Mouse (Mus musculus): ENCODE data around the gene Large2. TPM values are rescaled to one million over a fixed set of nuclear protein-coding genes. Genes with fewer than 3 reads are reported as not detected.

Gene Large2
- total RNA-seq, 2 experiments from 2014 or later = 0.60 to 0.72 TPM

GRCm38 (mm10) chr2:92391116-92391515, 16.4 kb upstream of the Large2 start:
- intact Hi-C loops (cut with DNase I) = no loop called here
- no peak for DNase-seq

- no peak for DNase-seq
- intact Hi-C loops (cut with DNase I) = no loop called here
Observed at GRCm38 (mm10) chr2:92390206-92390930, 15.7 kb upstream of the Large2 start.

GRCm38 (mm10) chr2:92389645-92390044, 15.0 kb upstream of the Large2 start:
- DNase-seq = no peak
- intact Hi-C loops (cut with DNase I) = no loop called here

- DNase-seq = peak; percentile 97
- intact Hi-C loops (cut with DNase I) = no loop called here
Observed at GRCm38 (mm10) chr2:92388891-92389641, 14.4 kb upstream of the Large2 start.

DNA sequence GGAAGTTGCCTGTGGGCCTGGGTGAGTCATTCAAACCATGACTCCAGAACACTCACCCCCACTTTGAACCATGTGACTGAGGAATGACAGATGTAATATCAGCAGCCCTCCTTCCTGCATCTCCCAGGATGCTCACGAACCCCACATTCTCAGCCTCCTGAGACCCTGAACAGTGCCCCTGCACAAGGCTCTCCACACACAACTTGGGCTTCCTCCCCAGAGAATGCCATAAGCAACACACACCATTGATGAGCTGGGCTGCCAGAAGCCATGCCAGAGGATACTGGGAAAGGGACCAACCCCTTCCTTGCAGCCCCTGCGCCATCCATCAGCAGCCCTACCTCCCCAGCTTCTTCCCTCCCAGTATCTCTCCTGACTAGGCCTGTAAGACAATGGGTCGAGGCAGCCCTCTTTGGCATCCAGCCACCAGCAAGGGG, 13.4 kb upstream of the Large2 start:
- peak; percentile 32 for DNase-seq
- intact Hi-C loops (cut with DNase I) = no loop called here

DNA sequence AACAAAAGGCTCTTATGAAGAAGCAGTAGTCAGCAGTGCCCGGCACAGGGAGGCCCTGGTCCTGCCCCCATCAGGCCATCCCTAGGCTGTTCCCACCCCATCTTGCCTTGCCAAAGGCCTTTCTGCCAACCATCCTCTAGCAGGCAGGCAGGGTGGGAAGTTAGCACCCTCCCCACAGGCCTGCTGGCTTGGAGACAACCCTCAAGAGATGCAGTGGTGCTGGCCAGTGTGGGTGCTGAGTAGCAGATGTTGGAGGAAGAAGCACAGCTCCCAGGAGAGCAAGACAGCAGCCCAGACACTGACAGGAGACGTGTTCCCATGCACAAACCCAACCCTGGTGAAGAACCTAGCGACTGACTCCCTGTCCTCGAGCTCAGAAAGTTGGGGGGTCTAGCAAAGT, 13.0 kb upstream of the Large2 start:
- intact Hi-C loops (cut with DNase I) = no loop called here
- DNase-seq = no peak

- DNase-seq = no peak
- intact Hi-C loops (cut with DNase I) = no loop called here
Observed at GRCm38 (mm10) chr2:92386821-92387570, 12.3 kb upstream of the Large2 start.

DNA sequence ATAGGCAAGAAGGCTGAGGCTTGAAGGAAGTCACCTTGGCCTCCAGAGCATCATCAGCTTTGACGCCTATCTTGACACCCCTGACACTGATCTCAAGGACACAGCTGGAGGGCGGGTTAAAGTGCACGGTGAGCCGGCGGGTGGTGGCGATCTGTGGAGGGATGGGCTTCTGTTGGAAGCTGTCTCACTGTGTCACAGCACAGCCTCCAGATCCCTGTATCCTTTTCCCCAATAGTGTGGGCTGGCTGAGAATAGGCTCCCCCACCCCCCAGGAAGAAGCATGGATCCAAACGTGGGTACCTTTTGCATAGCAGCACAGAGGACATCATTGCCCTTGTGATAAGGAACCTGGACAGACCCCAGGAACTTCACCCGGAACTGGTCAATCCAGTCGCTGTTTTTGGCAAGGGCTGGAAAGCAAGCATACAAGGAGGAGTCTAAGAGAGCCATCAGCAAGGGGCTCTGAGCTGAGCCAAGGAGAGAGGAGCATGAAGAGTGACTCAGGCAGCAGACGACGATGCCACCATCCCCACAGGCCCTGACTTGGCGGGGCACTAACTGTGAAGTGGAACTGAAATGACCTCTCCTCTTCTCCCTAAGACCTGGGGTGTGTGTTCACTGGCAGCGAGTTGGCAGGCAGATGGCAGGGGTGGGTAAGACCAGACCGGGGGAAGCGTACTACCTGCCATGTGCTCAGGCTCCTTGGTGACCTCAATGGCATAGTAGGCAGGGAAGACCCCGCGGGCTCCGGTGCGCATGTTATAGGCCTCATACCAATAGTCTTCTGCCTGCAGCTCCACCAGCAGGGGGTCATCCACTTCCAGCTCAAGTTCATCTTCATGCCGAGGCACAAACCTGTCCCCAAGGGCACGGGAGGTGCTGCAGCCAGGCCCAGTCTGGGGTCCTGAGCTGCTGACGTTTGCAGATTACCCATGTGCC, 10.7 kb upstream of the Large2 start:
- intact Hi-C loops (cut with DNase I) = no loop called here
- no peak for DNase-seq

- no peak for DNase-seq
- intact Hi-C loops (cut with DNase I) = no loop called here
Observed at GRCm38 (mm10) chr2:92384101-92384500, 9.4 kb upstream of the Large2 start.

GRCm38 (mm10) chr2:92382759-92383158, 8.1 kb upstream of the Large2 start:
- intact Hi-C loops (cut with DNase I) = no loop called here
- DNase-seq = no peak

DNA sequence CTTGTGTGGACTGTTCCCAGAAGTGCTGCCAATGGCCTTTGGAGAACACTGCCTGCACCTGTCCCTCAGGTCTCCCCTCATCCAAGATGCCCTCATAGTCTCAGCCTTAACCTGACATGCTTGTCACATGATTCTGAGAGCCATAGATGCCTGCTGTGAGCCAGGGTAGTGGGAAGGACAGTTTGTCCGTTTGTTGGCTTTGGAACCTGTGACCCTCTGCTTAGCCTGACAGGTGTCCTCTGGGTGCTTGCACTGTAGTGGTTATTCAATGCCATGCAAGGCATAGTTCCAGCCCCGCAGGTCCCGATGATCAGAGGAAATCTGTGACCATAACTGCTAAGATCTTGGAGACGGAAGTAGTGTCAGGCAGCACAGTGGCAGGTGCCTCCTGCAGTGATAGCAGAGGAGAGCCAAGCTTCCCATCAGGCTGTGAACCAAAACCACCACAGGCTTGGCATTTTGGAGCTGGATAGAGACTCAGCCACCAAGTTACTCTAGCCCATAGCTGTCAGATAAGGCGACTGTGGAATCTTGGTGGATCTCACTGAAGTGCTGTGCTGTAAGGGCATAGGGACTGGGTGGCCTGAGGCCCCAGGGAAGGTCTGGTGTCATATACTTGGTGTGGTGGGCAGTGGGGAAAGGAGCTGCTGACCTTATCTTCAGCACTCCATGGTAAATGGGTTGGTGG, 7.4 kb upstream of the Large2 start, which contains the start of gene 1700029I15Rik:
Gene 1700029I15Rik, plus strand, starts transcription at position 638 of the 688 bp plus-strand sequence.
- intact Hi-C loops (cut with DNase I) = no loop called here
- no peak for DNase-seq

- intact Hi-C loops (cut with DNase I) = no loop called here
Observed at GRCm38 (mm10) chr2:92381161-92381560, 6.5 kb upstream of the Large2 start.

DNA sequence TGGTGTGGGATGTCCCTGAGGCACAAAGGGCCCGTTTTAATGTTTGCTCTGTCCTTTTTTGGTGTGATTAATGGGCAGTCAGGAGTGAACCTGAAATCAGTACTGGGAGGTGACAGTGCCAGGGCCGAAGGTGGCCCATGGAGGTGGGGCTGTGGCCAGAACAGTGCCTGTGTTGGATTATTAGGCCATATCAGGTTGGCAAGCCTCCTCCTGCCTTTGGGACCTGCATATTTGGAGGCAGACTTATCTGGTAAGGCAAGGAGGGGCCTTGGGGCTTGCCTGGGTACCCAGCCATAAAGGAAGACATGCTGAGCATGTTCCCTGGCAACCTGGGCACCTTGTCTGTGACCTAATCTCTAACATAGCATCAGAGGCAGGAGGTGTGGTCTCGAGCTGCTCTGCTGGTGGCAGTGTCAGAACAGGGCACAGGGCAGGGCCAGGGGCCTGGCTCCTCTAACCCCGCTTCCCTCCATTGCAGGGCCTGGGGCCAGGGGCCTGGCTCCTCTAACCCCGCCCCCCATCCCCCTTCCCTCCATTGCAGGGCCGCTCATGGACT, 5.9 kb upstream of the Large2 start:
- intact Hi-C loops (cut with DNase I) = no loop called here
- DNase-seq = no peak

More at GRCm38 (mm10) chr2:92381161-92381560, 6.5 kb upstream of the Large2 start:
- no peak for DNase-seq

DNA sequence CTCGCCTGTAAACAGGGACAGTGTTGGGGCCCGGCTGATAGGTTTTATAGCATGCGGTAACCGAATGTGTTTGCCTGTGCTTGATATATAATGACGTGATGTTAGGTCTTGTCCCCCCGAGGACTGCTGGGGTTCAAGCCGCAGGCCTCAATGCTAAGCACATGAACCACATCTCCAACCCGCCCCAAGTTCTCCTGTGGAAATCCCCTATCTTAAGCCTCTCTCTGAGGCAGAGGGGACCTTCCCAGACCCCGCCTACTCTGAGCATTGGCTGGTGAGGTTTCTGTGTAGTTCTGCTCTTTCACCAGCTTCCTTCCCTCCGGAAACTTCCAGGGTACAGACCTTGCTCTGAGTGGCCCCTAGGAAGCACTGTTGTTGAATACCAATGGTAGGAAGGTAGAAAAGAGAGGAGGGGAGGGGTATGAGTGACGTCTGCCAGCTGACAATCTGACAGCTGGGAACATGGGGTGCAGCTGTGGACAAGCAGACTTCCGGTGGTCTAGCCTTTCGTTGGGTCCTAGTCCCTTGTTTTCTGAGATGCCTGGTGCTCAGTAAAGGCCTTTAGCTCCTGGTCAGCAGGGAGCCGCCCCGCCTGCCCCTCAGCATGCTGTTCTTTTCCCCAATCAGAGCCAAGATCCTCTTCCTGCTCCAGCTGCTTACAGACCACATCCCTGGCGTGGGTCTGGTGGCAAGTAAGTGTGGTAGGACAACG, 5.3 kb upstream of the Large2 start:
- intact Hi-C loops (cut with DNase I) = no loop called here
- no peak for DNase-seq

- no peak for DNase-seq
- intact Hi-C loops (cut with DNase I) = no loop called here
Observed at GRCm38 (mm10) chr2:92377320-92377719, 2.7 kb upstream of the Large2 start.

GRCm38 (mm10) chr2:92376300-92376699, 1.6 kb upstream of the Large2 start:
- intact Hi-C loops (cut with DNase I) = no loop called here
- no peak for DNase-seq

DNA sequence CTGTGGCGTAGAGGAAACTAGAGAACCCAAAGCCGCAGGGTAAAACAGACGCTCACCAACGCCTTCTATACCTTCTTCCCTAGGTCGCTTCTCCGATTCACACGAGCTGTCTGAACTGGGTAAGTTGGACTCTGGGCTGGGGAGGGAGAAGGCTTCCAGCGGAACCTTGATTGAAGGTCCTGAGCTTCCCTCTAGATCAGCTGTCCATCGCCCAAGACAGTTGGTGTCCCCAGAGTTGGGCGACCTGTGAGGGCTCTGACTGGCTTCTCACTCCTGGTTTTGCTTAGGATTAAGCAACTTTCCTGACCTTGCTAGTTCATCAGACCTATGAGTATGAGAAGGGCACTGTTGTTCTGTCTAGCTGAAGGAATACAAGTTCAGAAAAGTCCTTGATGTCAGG, 1.1 kb upstream of the Large2 start:
- intact Hi-C loops (cut with DNase I) = no loop called here
- DNase-seq = no peak

- intact Hi-C loops (cut with DNase I) = no loop called here
- DNase-seq = peak; percentile 95
Observed at GRCm38 (mm10) chr2:92375099-92375623, 492 bp upstream of the Large2 start.

GRCm38 (mm10) chr2:92373437-92373813, 1.2 kb downstream of the Large2 start:
- DNase-seq = no peak
- intact Hi-C loops (cut with DNase I) = no loop called here

Data from left cerebral cortex, postnatal 4 days (tissue).